ENCODE assay signal across 8 mouse cellular contexts in the genomic region with DNA sequence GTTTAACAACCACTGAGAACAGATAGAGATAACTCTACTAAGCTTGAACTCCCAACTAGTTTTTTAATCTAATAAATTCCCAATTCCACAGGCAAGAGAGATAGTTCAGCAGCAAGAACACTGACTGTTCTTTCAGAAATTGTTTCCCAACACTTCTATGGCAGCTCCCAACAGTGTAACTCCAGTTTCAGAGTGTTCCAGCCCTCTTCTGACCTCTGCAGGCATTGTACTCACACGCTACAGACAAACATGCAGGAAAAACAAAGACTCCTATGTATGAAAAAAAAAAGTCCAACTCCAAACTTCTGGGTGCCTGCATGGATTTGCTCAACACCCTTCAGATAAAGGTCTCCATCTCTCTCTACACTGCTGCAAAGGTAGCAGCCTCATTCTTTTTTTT. TPM values are rescaled to one million over a fixed set of nuclear protein-coding genes. Genes with fewer than 3 reads are reported as not detected.
A peak's percentile ranks its signal among the peaks of the same experiment; 100 is the strongest.
DNase-seq lines count a peak whose midpoint lies in the region; ATAC-seq and TF ChIP-seq lines count a peak whose summit lies in the region.

No protein-coding gene starts in this region.

- H3K79me2 ChIP-seq in CH12.LX (replicated peaks; ENCODE audit: control insufficient read depth, extremely low read depth, insufficient read depth, poor library complexity, severe bottlenecking) = peaks cover 69% of the 10 kb centered on the region

- TF ChIP-seq RAD21 in CH12.LX (IDR thresholded peaks at IDR 0.05; ENCODE audit: low read depth, low read length) = no peak

- TF ChIP-seq EP300 in CH12.LX (IDR thresholded peaks at IDR 0.05; ENCODE audit: low read length) = no peak

- ATAC-seq in heart, embryonic 12.5 days (ENCODE audit: insufficient number of reproducible peaks, low FRiP score) = no peak
- no peak for ATAC-seq in forebrain, embryonic 15.5 days (replicated peaks)
- no peak for ATAC-seq in liver, embryonic 12.5 days
- ATAC-seq in megakaryocyte progenitor cell, adult 5-6 weeks (replicated peaks; ENCODE audit: poor library complexity) = no peak

- in situ Hi-C loops in CH12.LX (cut with MboI; ENCODE audit: low pct_ligation_motif_present, low pct_unique_long_range_greater_than_20kb, low sequenced_read_pairs) = no loop called here

- H3K4me1 ChIP-seq in heart, embryonic 12.5 days (replicated peaks) = peaks cover 37% of the 10 kb centered on the region
- peaks cover 7 to 49% of the 10 kb centered on the region in 2 experiments; a peak in 3 of 4 replicates for H3K4me1 ChIP-seq in CH12.LX (ENCODE audit: control insufficient read depth in 1 of 2, insufficient read depth in 2 of 2)
- peaks cover 43% of the 10 kb centered on the region for H3K4me1 ChIP-seq in forebrain, embryonic 15.5 days
- H3K4me1 ChIP-seq in liver, embryonic 12.5 days = peaks cover 57% of the 10 kb centered on the region

- peak overlapping the region; percentile 45 for H3K9ac ChIP-seq in heart, embryonic 12.5 days
- no peak overlapping the region; the same call in 1 of the 2 replicates for H3K9ac ChIP-seq in CH12.LX (ENCODE audit: insufficient read depth, low read depth)
- H3K9ac ChIP-seq in forebrain, embryonic 15.5 days (replicated peaks) = 0 out of 2 replicates have a peak overlapping the region, but pooled peaks have one; percentile 16
- peak overlapping the region; percentile 3 for H3K9ac ChIP-seq in liver, embryonic 12.5 days

- H3K27ac ChIP-seq in heart, embryonic 12.5 days (ENCODE audit: poor library complexity, severe bottlenecking) = no peak overlapping the region
- no peak overlapping the region for H3K27ac ChIP-seq in CH12.LX (ENCODE audit: insufficient read depth, low read depth)
- no peak overlapping the region for H3K27ac ChIP-seq in forebrain, embryonic 15.5 days (replicated peaks)
- H3K27ac ChIP-seq in liver, embryonic 12.5 days = no peak overlapping the region

- 59% methylated on average over 1 of the region's 1 CpGs for WGBS in heart, embryonic 12.5 days
- WGBS in forebrain, embryonic 15.5 days = 14% methylated on average over 1 of the region's 1 CpGs
- WGBS in liver, embryonic 12.5 days (ENCODE audit: insufficient replicate concordance) = 75% methylated on average over 1 of the region's 1 CpGs

- H3K4me3 ChIP-seq in heart, embryonic 12.5 days = peak overlapping the region; percentile 93; the same call in 1 of the 2 replicates
- no peak overlapping the region for H3K4me3 ChIP-seq in CH12.LX (replicated peaks in 1 of 3; ENCODE audit: low read depth in 2 of 3, low read length in 2 of 3, poor library complexity in 1 of 3)
- peak overlapping the region; percentile 98 for H3K4me3 ChIP-seq in forebrain, embryonic 15.5 days
- peak overlapping the region; percentile 87 for H3K4me3 ChIP-seq in liver, embryonic 12.5 days

- peak overlapping the region; percentile 91 for H3K4me2 ChIP-seq in heart, embryonic 12.5 days
- 0 out of 2 replicates have a peak overlapping the region, but pooled peaks have one; percentile 55 for H3K4me2 ChIP-seq in CH12.LX (ENCODE audit: insufficient read depth, low read depth, poor library complexity, severe bottlenecking)
- H3K4me2 ChIP-seq in forebrain, embryonic 15.5 days (replicated peaks) = peak overlapping the region; percentile 58
- H3K4me2 ChIP-seq in liver, embryonic 12.5 days = peak overlapping the region; percentile 86

- no peak for TF ChIP-seq CTCF in CH12.LX (conservative IDR thresholded peaks at IDR 0.05 in 1 of 2, IDR thresholded peaks at IDR 0.05 in 1 of 2; ENCODE audit: low read depth in 2 of 2, low read length in 2 of 2)

- no peaks in the 10 kb centered on the region for H3K9me3 ChIP-seq in heart, embryonic 12.5 days (replicated peaks)
- no peaks in the 10 kb centered on the region for H3K9me3 ChIP-seq in CH12.LX (replicated peaks; ENCODE audit: low read length)
- no peaks in the 10 kb centered on the region for H3K9me3 ChIP-seq in forebrain, embryonic 15.5 days
- H3K9me3 ChIP-seq in liver, embryonic 12.5 days (replicated peaks) = no peaks in the 10 kb centered on the region

- H3K27me3 ChIP-seq in heart, embryonic 12.5 days (replicated peaks) = no peaks in the 10 kb centered on the region
- H3K27me3 ChIP-seq in CH12.LX (replicated peaks) = no peaks in the 10 kb centered on the region
- no peaks in the 10 kb centered on the region for H3K27me3 ChIP-seq in forebrain, embryonic 15.5 days
- H3K27me3 ChIP-seq in liver, embryonic 12.5 days (replicated peaks) = no peaks in the 10 kb centered on the region

- dilution Hi-C loops in CH12.LX (cut with MboI; ENCODE audit: extremely low pct_ligation_motif_present, extremely low pct_unique_long_range_greater_than_20kb, low sequenced_read_pairs) = no loop called here

- DNase-seq in heart, adult 9 months (ENCODE audit: low spot score in 2 of 2) = no peak
- DNase-seq in CH12.LX (ENCODE audit: extremely low read depth) = no peak
- no peak for DNase-seq in cerebellum, postnatal 14 days
- DNase-seq in ovary, postnatal 14 days (ENCODE audit: low spot score) = no peak

- TF ChIP-seq POLR2A in CH12.LX (IDR thresholded peaks at IDR 0.05; ENCODE audit: low read depth, low read length) = no peak

- peaks cover 50% of the 10 kb centered on the region for H3K36me3 ChIP-seq in heart, embryonic 12.5 days
- peaks cover 37 to 49% of the 10 kb centered on the region in 2 experiments for H3K36me3 ChIP-seq in CH12.LX (replicated peaks in 1 of 2; ENCODE audit: control insufficient read depth in 1 of 2, insufficient read depth in 1 of 2, low read length in 1 of 2)
- H3K36me3 ChIP-seq in forebrain, embryonic 15.5 days = peaks cover 32% of the 10 kb centered on the region
- peaks cover 61% of the 10 kb centered on the region for H3K36me3 ChIP-seq in liver, embryonic 12.5 days

TF ChIP-seq in CH12.LX, 34 proteins besides CTCF, POLR2A, EP300 and RAD21:
- no peak for TF ChIP-seq SIN3A (IDR thresholded peaks at IDR 0.05; ENCODE audit: low read length)
- TF ChIP-seq MEF2A (IDR thresholded peaks at IDR 0.05; ENCODE audit: borderline replicate concordance, low read depth, low read length) = no peak
- no peak for TF ChIP-seq USF1 (IDR thresholded peaks at IDR 0.05; ENCODE audit: low read depth, low read length)
- TF ChIP-seq MAX (IDR thresholded peaks at IDR 0.05; ENCODE audit: low read length) = no peak
- no peak for TF ChIP-seq CHD1 (IDR thresholded peaks at IDR 0.05; ENCODE audit: low read depth, low read length)
- no peak for TF ChIP-seq IRF4 (IDR thresholded peaks at IDR 0.05; ENCODE audit: low read depth, low read length)
- TF ChIP-seq MAFK (IDR thresholded peaks at IDR 0.05; ENCODE audit: insufficient replicate concordance, low read length) = no peak
- TF ChIP-seq GABPA (IDR thresholded peaks at IDR 0.05; ENCODE audit: insufficient replicate concordance, low read depth, low read length) = no peak

RNA-seq across cellular contexts. Expression of gene Rbbp4, which starts 2.3 kb away (rescaled TPM):
- polyA plus RNA-seq in heart, embryonic 12.5 days (2016; fragmentation: Nextera tagmentation; extraction: Ambion mirVana) = 342 TPM in 2 replicates
- 41.4 and 44.1 TPM in 2 replicates for total RNA-seq in CH12.LX (2012; rRNA removed)
- total RNA-seq in CH12.LX (2014; rRNA removed) = 73.3 and 76.9 TPM in 2 replicates
- polyA plus RNA-seq in CH12.LX (2012; ENCODE audit: insufficient read length, low read depth) = 179 and 219 TPM in 2 replicates
- 434 and 436 TPM in 2 replicates for polyA plus RNA-seq in forebrain, embryonic 15.5 days (2015; fragmentation: Nextera tagmentation; extraction: Ambion mirVana)
- 292 and 306 TPM in 2 replicates for polyA plus RNA-seq in liver, embryonic 12.5 days (2016; fragmentation: Nextera tagmentation; extraction: Ambion mirVana)
- 233 and 259 TPM in 2 replicates for total RNA-seq in megakaryocyte progenitor cell, adult 5-6 weeks (2015)
- 122 and 137 TPM in 2 replicates for total RNA-seq in megakaryocyte progenitor cell, adult 5-6 weeks (2017)

RNA-seq across cellular contexts. Expression of gene Zbtb8os, which starts 2.6 kb away (rescaled TPM):
- polyA plus RNA-seq in heart, embryonic 12.5 days (2016; fragmentation: Nextera tagmentation; extraction: Ambion mirVana) = 46.7 and 51.1 TPM in 2 replicates
- total RNA-seq in CH12.LX (2012; rRNA removed) (93.7 and 104 TPM in 2 replicates), CH12.LX (2014; rRNA removed) (124 and 134 TPM in 2 replicates)
- polyA plus RNA-seq in CH12.LX (2012; ENCODE audit: insufficient read length, low read depth) = 135 and 157 TPM in 2 replicates
- 28.7 and 29.1 TPM in 2 replicates for polyA plus RNA-seq in forebrain, embryonic 15.5 days (2015; fragmentation: Nextera tagmentation; extraction: Ambion mirVana)
- polyA plus RNA-seq in liver, embryonic 12.5 days (2016; fragmentation: Nextera tagmentation; extraction: Ambion mirVana) = 31.1 and 38.9 TPM in 2 replicates
- total RNA-seq in megakaryocyte progenitor cell, adult 5-6 weeks (2015) = 81.4 and 89.6 TPM in 2 replicates
- 94.6 and 102 TPM in 2 replicates for total RNA-seq in megakaryocyte progenitor cell, adult 5-6 weeks (2017)

RNA-seq across cellular contexts. Expression of gene Zbtb8a, which starts 45.1 kb away (rescaled TPM):
- polyA plus RNA-seq in heart, embryonic 12.5 days (2016; fragmentation: Nextera tagmentation; extraction: Ambion mirVana) = 11.1 and 11.8 TPM in 2 replicates
- total RNA-seq in CH12.LX (2012; rRNA removed) = 0.04 TPM in 1 of 2 replicates, not detected in the other
- 0.16 TPM in 1 of 2 replicates, not detected in the other for total RNA-seq in CH12.LX (2014; rRNA removed)
- 0.11 TPM in 1 of 2 replicates, not detected in the other for polyA plus RNA-seq in CH12.LX (2012; ENCODE audit: insufficient read length, low read depth)
- 16.1 and 17.8 TPM in 2 replicates for polyA plus RNA-seq in forebrain, embryonic 15.5 days (2015; fragmentation: Nextera tagmentation; extraction: Ambion mirVana)
- polyA plus RNA-seq in liver, embryonic 12.5 days (2016; fragmentation: Nextera tagmentation; extraction: Ambion mirVana) = 3.1 TPM in 2 replicates
- total RNA-seq in megakaryocyte progenitor cell, adult 5-6 weeks (2015) = 2.1 and 2.6 TPM in 2 replicates
- 5.4 and 7.3 TPM in 2 replicates for total RNA-seq in megakaryocyte progenitor cell, adult 5-6 weeks (2017)

RNA-seq across cellular contexts. Expression of gene Sync, which starts 45.4 kb away (rescaled TPM):
- 1.1 and 1.3 TPM in 2 replicates for polyA plus RNA-seq in heart, embryonic 12.5 days (2016; fragmentation: Nextera tagmentation; extraction: Ambion mirVana)
- 0.04 TPM in 1 of 2 replicates, not detected in the other for total RNA-seq in CH12.LX (2012; rRNA removed)
- total RNA-seq in CH12.LX (2014; rRNA removed) = not detected in 2 replicates
- polyA plus RNA-seq in CH12.LX (2012; ENCODE audit: insufficient read length, low read depth) = 0.14 and 0.16 TPM in 2 replicates
- polyA plus RNA-seq in forebrain, embryonic 15.5 days (2015; fragmentation: Nextera tagmentation; extraction: Ambion mirVana) = 0.13 and 0.36 TPM in 2 replicates
- polyA plus RNA-seq in liver, embryonic 12.5 days (2016; fragmentation: Nextera tagmentation; extraction: Ambion mirVana) = 0.13 and 0.24 TPM in 2 replicates
- not detected in 2 replicates for total RNA-seq in megakaryocyte progenitor cell, adult 5-6 weeks (2015)
- total RNA-seq in megakaryocyte progenitor cell, adult 5-6 weeks (2017) = 0.08 TPM in 1 of 2 replicates, not detected in the other

Comparison
In these comparisons a context has a peak if more than half of its experiments do, and no peak if none do; other contexts are left out.
1. H3K4me3 ChIP-seq: peak in heart, embryonic 12.5 days (single experiment), forebrain, embryonic 15.5 days (single experiment) and liver, embryonic 12.5 days (single experiment); none in CH12.LX (0 of 3).
2. Peak in every context shown above with its lines, with median percentiles within 50 percentile points of each other: H3K4me2 ChIP-seq.